Mouse (Mus musculus) liver, adult 2 months (tissue): Measurements from ENCODE around the gene Znrf3.

Experiments
- CTCF ChIP-seq: fragments of 200-500 bp; IDR thresholded peaks from 2 replicates; pipeline ENCODE4 v1.5.1; 2011; ENCODE audit warnings: low read depth, low read length, control low read depth
- POLR2A ChIP-seq: fragments of 200-500 bp; IDR thresholded peaks from 2 replicates; pipeline ENCODE4 v1.6.1; 2011; ENCODE audit warnings: low read length, control low read depth; ENCODE audit not compliant: insufficient read depth; ENCODE audit errors: extremely low read depth

- TF ChIP-seq CTCF, result no peak
- TF ChIP-seq POLR2A, result no peak
These were observed 200.6 kb downstream of the Znrf3 start for GRCm38 (mm10) chr11:5243812-5244748.
